Mouse (Mus musculus) midbrain, embryonic 12.5 days (tissue): ENCODE measurements around the gene Whrn. TPM values are rescaled to one million over a fixed set of nuclear protein-coding genes. Genes with fewer than 3 reads are reported as not detected.

Experiments used
- ATAC-seq: fragments of 200-750 bp; cut with Nextera tagmentation; 2 replicates; pipeline ENCODE4 v1.8.0; 2017; ENCODE audit warnings: low read depth, moderate TSS enrichment, moderate library complexity; ENCODE audit not compliant: low FRiP score
- H3K27ac ChIP-seq: fragments of 300-500 bp; sonication (generic); replicated peaks from 2 replicates; pipeline ENCODE4 v1.5.1; 2016; ENCODE audit warnings: mild to moderate bottlenecking
- H3K27me3 ChIP-seq: fragments of 300-500 bp; sonication (generic); 2 replicates; pipeline ENCODE4 v1.6.1; 2016; ENCODE audit warnings: mild to moderate bottlenecking
- H3K36me3 ChIP-seq: fragments of 300-500 bp; sonication (generic); 2 replicates; pipeline ENCODE4 v1.6.1; 2016
- H3K4me1 ChIP-seq: fragments of 300-500 bp; sonication (generic); 2 replicates; pipeline ENCODE4 v1.6.1; 2016
- H3K4me2 ChIP-seq: fragments of 300-500 bp; sonication (generic); replicated peaks from 2 replicates; pipeline ENCODE4 v1.6.1; 2016; ENCODE audit warnings: mild to moderate bottlenecking, moderate library complexity
- H3K4me3 ChIP-seq: fragments of 300-500 bp; sonication (generic); 2 replicates; pipeline ENCODE4 v1.5.1; 2016; ENCODE audit warnings: mild to moderate bottlenecking
- H3K9ac ChIP-seq: fragments of 300-500 bp; sonication (generic); replicated peaks from 2 replicates; pipeline ENCODE4 v1.6.1; 2016; ENCODE audit warnings: mild to moderate bottlenecking, moderate library complexity
- H3K9me3 ChIP-seq: fragments of 300-500 bp; sonication (generic); 2 replicates; pipeline ENCODE4 v1.6.1; 2016; ENCODE audit warnings: mild to moderate bottlenecking
- WGBS: fragments of 180-500 bp; shearing (Covaris S2); methylation state at CpG from one replicate; pipeline ENCODE4 v1.1.7; 2016; 5-methylcytosine and 5-hydroxymethylcytosine counted together
- polyA plus RNA-seq: library from polyadenylated mRNA; unstranded; fragments of >200 nt; fragmentation: Nextera tagmentation; extraction: Ambion mirVana; gene quantifications from 2 replicates; pipeline ENCODE4 v1.2.1, GENCODE M21; 2016

Whrn gene
- polyA plus RNA-seq, 1 experiment from 2014 or later, result 15.4 TPM

DNA sequence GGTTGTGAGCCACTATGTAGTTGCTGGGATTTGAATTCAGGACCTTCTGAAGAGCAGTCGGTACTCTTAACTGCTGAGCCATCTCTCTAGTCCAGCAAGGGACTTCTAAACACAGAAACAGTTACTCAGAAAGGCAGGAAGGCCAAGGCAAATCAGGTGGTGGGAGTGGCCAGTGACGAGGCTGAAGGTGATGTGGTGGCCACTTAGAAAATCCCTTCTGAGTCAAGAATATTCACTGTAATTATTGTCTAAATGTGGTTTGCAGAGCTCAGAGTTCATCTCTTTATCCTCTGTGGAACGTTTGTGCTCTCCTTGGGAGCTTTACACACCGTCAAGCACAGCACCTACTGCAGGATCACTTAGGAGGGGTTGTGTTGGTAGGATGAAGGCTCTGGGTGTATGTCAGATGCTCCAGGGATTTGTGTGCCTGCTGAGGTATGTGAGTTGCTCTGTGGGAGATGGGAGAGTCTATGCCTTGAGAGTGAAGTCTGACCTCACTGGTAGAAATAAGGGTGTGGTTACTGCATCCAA lies 18.7 kb upstream of the Whrn start:
- ATAC-seq, result no peak
- Histone ChIP-seq H3K9ac (no peak overlapping the region), H3K4me3 (no peak overlapping the region), H3K4me2 (no peak overlapping the region), H3K4me1 (no peaks in the 10 kb centered on the region), H3K36me3 (no peaks in the 10 kb centered on the region), H3K27ac (no peak overlapping the region), H3K27me3 (no peaks in the 10 kb centered on the region), H3K9me3 (no peaks in the 10 kb centered on the region)
- 71% methylated on average over 4 of the region's 4 CpGs for WGBS

DNA sequence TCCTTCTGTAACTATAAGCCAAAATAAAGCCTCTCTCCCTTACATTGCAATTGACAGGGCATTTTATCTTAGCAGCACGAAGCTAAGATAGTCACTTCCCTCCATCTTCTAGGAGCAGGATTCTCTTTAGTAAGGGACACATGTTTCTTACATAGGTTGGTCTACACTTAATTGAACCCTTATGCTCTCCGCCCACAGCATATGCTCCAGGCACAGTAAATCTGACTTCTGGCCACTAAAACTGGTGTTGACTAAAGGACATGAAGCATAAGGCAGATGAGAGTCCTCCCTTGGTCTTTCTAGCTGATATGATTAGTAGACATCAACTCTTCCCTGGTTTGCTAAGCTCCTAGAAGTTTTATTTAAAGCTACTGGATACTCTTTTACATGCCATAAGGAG lies 17.1 kb upstream of the Whrn start:
- Histone ChIP-seq H3K36me3 (no peaks in the 10 kb centered on the region), H3K27ac (no peak overlapping the region), H3K27me3 (no peaks in the 10 kb centered on the region), H3K4me1 (no peaks in the 10 kb centered on the region), H3K9me3 (no peaks in the 10 kb centered on the region), H3K9ac (no peak overlapping the region), H3K4me3 (no peak overlapping the region), H3K4me2 (no peak overlapping the region)
- ATAC-seq, result no peak
- WGBS, result 78% methylated on average over 2 of the region's 2 CpGs

DNA sequence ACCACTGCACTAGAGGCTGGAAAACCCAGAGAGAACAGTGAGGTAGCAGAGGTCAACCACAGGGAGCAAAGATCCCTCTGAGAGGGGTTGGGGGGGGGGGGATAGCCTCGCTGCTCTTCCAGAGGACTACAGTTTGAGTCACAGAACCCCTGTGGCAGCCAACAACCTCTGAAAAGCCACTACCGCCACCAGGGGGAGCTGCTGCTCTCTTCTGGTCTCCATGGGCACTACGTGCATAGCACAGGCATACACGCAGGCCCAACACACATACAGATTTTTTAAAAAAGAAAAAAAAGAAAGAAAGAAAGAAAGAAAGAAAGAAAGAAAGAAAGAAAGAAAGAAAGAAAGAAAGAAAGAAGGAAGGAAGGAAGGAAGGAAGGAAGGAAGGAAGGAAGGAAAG lies 12.4 kb upstream of the Whrn start:
- WGBS, result 29% methylated on average over 4 of the region's 4 CpGs
- H3K4me3 ChIP-seq, result no peak overlapping the region
- no peaks in the 10 kb centered on the region for H3K4me1 ChIP-seq
- H3K27me3 ChIP-seq, result no peaks in the 10 kb centered on the region
- no peak overlapping the region for H3K4me2 ChIP-seq
- 0 out of 2 replicates have a peak, but pooled peaks have one; percentile 44 for ATAC-seq
- H3K27ac ChIP-seq, result no peak overlapping the region
- H3K9me3 ChIP-seq, result no peaks in the 10 kb centered on the region
- no peaks in the 10 kb centered on the region for H3K36me3 ChIP-seq
- H3K9ac ChIP-seq, result no peak overlapping the region

DNA sequence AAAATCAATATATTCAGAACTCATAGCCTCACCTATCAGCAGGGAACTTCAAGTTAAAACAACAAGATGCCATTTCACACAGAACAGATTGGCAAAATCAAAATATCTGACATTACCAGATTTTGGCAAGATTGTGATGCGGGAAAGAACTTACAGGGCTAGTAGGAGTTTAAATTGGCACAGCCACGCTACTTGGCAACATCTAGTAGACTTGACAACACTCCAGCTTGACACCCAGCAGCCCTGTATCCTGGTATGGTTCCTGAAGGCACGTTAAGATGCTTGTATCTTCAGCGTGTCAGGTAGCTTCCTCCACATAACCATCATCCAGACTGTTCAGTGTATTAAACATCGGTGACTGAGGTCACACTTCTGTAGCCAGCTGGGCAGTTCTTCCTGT lies 11.7 kb upstream of the Whrn start:
- Histone ChIP-seq H3K4me1 (no peaks in the 10 kb centered on the region), H3K27me3 (no peaks in the 10 kb centered on the region), H3K9ac (no peak overlapping the region), H3K36me3 (no peaks in the 10 kb centered on the region), H3K9me3 (no peaks in the 10 kb centered on the region), H3K4me2 (no peak overlapping the region), H3K27ac (no peak overlapping the region), H3K4me3 (no peak overlapping the region)
- 79% methylated on average over 5 of the region's 5 CpGs for WGBS
- no peak for ATAC-seq

DNA sequence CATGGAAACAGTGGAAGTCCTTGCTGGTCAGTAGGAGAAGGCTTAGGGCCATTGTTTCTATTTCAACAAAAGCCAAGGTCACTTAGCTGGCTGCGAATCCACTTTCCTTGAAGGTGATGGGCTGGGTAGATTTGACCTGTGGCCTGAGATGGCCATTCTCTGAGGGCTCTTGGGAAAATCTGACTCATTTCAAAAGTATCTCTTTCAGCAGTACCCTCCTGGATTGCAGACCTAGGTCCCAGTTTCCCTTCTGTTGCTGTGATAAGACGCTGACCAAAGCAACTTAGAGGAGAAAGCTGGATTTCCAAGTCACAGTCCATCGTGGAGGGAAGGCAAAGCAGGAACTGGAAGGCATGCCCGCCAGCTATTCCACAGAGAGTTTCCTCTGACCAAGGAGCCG lies 8.2 kb upstream of the Whrn start:
- no peak overlapping the region for H3K4me2 ChIP-seq
- H3K9ac ChIP-seq, result no peak overlapping the region
- WGBS, result 79% methylated on average over 5 of the region's 5 CpGs
- no peak overlapping the region for H3K4me3 ChIP-seq
- no peaks in the 10 kb centered on the region for H3K36me3 ChIP-seq
- no peaks in the 10 kb centered on the region for H3K9me3 ChIP-seq
- no peaks in the 10 kb centered on the region for H3K4me1 ChIP-seq
- no peak for ATAC-seq
- no peak overlapping the region for H3K27ac ChIP-seq
- no peaks in the 10 kb centered on the region for H3K27me3 ChIP-seq

DNA sequence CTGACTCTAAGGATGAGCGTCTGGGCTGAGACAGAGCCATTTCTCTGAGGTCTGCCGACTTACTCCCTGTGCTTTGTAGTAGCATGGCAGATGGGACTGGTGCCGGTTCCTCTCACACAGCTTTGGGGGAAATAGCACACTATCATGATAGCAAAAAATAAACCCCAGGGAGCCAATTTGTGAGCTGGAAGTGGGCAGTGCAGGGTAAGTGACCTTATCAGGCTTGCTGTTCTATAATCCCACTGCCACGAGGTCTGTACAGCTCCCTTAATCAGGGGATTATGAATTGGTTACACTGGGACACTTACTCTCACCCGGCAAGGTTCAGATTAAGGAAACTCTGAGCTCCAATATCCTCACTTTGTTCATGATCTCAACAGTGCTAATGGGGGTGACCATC lies 5.3 kb upstream of the Whrn start:
- Histone ChIP-seq H3K36me3 (no peaks in the 10 kb centered on the region), H3K4me1 (peaks cover 5% of the 10 kb centered on the region; the same call in 1 of the 2 replicates), H3K27me3 (no peaks in the 10 kb centered on the region), H3K9me3 (no peaks in the 10 kb centered on the region), H3K4me2 (no peak overlapping the region), H3K4me3 (no peak overlapping the region), H3K27ac (no peak overlapping the region), H3K9ac (no peak overlapping the region)
- peak; percentile 45; the same call in 1 of the 2 replicates for ATAC-seq
- WGBS, result 46% methylated on average over 5 of the region's 5 CpGs

DNA sequence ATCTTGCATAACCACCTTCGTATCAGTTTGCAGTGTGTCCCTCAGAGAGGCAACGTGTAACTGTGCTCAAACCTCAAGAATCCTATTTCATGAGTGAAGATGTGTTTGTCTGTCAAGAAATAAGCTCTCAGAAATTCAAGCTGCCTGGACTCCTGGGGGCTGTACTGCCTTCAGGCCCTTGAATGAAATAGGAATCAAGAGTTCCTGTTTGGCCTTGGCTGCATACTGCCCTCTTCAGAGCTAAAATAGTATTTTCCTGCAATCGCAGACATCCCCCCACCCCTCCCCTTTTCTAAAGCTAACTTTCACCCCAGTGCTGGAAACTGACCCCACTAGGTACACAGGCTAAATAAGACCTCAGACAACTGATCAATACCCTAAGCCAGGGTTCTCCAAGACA lies 2.6 kb upstream of the Whrn start:
- no peak for ATAC-seq
- Histone ChIP-seq H3K4me1 (peaks cover 27% of the 10 kb centered on the region), H3K4me3 (no peak overlapping the region), H3K9ac (no peak overlapping the region), H3K4me2 (no peak overlapping the region), H3K9me3 (no peaks in the 10 kb centered on the region), H3K27me3 (peaks cover 12% of the 10 kb centered on the region), H3K36me3 (no peaks in the 10 kb centered on the region), H3K27ac (peak overlapping the region; percentile 8; the same call in 1 of the 2 replicates)
- WGBS, result 32% methylated on average over 3 of the region's 3 CpGs

DNA sequence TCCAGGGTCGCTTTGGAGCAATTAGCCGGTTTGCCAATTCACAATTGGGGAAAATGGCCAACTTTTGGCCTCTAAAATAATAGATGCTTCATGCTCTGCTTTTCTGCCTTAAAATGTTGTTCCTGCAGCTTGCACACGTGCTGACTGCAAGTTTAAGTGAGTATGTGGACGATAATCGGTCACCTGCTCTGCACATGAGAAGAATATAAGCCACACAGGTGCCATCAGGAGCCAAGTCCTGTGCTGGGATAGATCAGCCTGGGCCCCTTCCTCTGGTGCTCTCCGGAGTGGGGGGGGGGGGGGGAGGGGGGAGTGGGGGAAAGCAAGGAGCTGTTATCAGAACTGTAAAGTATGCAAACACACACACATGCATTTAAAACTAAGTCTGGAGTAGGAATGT lies 521 bp upstream of the Whrn start:
- Histone ChIP-seq H3K9ac (peak overlapping the region; percentile 57), H3K27ac (no peak overlapping the region), H3K27me3 (peaks cover 12% of the 10 kb centered on the region), H3K4me2 (peak overlapping the region; percentile 93), H3K36me3 (no peaks in the 10 kb centered on the region), H3K4me1 (peaks cover 41% of the 10 kb centered on the region), H3K9me3 (no peaks in the 10 kb centered on the region), H3K4me3 (peak overlapping the region; percentile 75)
- peak; percentile 28; the same call in 1 of the 2 replicates for ATAC-seq
- 13% methylated on average over 5 of the region's 6 CpGs for WGBS

DNA sequence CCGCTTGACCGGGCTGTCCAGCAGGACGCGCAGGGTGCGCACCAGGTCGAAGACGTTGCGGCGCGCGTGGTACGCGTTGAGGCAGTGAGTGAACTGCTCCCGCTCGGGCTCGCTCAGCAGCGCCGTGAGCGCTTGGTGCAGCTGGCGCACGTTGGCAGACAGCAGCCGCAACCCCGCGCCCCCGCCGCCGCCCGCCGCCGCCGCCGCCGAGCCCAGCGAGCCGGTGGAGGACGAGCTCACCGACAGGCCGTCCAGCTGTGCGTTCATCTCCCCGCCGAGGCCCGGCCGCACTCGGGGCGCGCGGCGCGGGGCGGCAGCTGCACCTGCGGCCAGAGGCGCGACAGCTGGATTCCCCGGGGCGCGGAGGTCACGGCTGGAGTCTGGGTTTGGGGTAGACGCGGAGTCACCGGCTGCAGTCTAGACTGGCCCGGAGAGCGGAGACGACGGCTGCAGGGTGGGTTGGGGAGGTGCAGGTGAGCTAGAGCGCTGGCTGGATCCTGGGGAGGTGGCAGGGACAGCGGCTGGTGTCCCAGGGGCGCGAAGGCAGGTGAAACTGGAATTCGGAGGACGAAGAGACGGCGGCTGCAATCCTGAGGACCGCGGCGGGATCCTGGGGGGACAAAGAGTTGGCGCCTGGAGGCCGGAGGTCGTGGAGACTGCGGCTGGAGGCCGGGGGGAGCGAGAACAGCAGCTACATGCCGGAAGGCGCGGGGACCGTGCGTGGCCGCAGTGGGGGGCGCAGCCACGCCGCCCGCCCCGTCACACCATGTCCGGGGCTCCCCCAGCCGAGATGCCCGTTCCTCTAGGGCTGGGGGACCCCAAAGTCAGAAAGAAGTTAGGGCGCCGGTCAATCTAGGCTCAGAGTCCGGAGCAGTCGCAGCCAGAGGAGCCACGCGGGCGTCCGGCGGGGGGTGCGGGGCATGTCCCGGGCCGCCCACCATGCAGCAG lies 550 bp downstream of the Whrn start:
- H3K27ac ChIP-seq, result peak overlapping the region; percentile 22; the same call in 1 of the 2 replicates
- H3K9ac ChIP-seq, result peak overlapping the region; percentile 72
- peak; percentile 50 for ATAC-seq
- peaks cover 12% of the 10 kb centered on the region for H3K27me3 ChIP-seq
- peaks cover 49% of the 10 kb centered on the region for H3K4me1 ChIP-seq
- WGBS, result under 1% methylated on average over 80 of the region's 107 CpGs
- no peaks in the 10 kb centered on the region for H3K36me3 ChIP-seq
- no peaks in the 10 kb centered on the region for H3K9me3 ChIP-seq
- peak overlapping the region; percentile 75 for H3K4me3 ChIP-seq
- H3K4me2 ChIP-seq, result peak overlapping the region; percentile 93

DNA sequence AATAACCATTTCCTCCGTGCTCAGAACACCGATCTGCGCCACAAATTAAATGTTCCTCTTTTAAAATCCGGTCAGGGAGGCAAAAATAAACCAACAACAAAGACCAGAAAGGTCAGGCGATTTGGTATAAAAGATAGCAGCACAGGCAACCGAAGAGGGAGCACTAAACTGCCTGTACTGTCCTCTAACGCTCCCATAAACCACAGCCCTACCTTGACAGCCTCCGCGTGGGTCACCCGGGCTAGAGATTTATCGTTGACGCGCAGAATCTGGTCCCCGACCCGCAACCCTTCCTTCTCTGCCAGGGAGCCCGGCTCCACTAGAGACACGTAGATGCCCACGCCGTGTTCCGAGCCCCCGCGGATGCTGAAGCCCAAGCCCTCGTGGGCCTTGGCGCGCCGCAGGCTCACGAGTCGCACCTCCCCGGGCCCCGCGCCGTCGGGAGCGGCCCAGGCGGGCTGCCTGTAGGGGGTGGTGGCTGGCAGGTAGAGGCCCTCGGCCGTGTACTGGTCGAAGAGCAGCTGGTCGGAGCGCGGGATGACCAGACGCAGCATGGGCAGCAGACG lies 1.3 kb downstream of the Whrn start:
- Histone ChIP-seq H3K4me1 (peaks cover 56% of the 10 kb centered on the region), H3K27me3 (peaks cover 12% of the 10 kb centered on the region), H3K4me3 (peak overlapping the region; percentile 75), H3K9ac (peak overlapping the region; percentile 72), H3K36me3 (no peaks in the 10 kb centered on the region), H3K9me3 (no peaks in the 10 kb centered on the region), H3K4me2 (peak overlapping the region; percentile 93), H3K27ac (no peak overlapping the region)
- WGBS, result 3% methylated on average over 43 of the region's 43 CpGs
- no peak; the same call in 1 of the 2 replicates for ATAC-seq

DNA sequence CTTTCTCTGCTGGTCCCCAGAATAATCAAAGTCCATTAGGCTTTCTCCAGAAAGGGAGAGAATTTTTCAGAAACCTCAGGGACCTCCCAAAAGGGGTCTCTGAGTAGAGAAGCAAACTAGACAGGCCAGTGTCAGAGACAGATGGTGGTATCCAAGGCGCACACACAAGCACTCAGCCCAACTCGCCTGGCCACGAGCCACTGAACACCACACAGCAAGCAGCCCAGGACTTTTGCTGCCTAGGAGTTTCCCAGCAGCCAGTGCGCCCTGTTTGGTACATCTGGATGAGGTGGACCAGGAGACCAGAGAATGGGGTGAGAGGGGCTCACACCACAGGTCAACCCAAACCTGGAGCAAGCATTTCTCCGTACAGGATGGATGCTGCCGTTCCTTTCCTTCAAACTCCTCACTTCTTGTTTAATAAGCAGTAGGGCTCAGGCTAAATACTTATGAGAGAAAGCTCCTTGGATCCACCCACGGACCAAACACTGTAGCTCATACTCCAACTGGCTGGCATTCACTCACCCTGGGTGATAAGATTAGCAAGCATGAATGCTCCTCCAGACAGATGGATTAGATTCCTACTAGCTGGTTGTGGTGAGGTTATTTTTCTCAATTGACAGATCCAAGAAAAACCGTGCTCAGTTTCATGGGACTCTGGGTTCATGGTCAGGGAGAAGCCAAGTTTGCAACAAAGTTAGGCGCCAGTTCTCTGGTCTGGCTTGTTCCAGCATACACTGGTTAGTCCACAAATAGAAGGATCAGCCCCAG lies 2.3 kb downstream of the Whrn start:
- 34% methylated on average over 9 of the region's 9 CpGs for WGBS
- H3K4me2 ChIP-seq, result peak overlapping the region; percentile 93
- no peaks in the 10 kb centered on the region for H3K9me3 ChIP-seq
- peak overlapping the region; percentile 20; the same call in 1 of the 2 replicates for H3K27ac ChIP-seq
- H3K9ac ChIP-seq, result peak overlapping the region; percentile 72; the same call in 1 of the 2 replicates
- peaks cover 58% of the 10 kb centered on the region for H3K4me1 ChIP-seq
- peaks cover 12% of the 10 kb centered on the region for H3K27me3 ChIP-seq
- H3K36me3 ChIP-seq, result no peaks in the 10 kb centered on the region
- no peak for ATAC-seq
- peak overlapping the region; percentile 75 for H3K4me3 ChIP-seq
